Comparison of ENCODE assay signal across 12 mouse cellular contexts in the genomic region with DNA sequence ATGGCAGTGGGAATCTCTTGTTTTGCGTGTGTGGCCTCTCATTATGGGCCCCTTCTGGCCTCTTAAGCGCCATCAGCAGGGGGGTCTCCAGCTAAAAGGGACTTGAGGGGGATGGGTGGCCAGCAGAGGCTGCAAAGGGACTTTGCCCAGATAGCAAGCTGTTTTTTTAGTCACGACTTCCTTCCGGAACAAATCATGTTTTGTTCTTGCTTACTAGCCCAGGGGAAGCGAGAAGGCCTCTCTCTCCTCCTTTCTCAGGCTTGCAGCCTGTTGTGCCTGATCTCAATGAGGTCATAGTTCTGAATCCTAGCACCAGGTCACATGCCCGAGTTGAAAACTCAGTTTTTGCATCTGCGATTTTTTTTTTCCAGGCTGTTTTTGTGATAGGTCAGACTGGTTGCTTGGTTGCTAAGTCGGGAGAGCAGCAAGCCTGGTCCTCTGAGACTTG. TPM values are rescaled to one million over a fixed set of nuclear protein-coding genes. Genes with fewer than 3 reads are reported as not detected.
DNase-seq lines count a peak whose midpoint lies in the region; ATAC-seq and TF ChIP-seq lines count a peak whose summit lies in the region.
"Had no signal": no experiment of that assay in that cellular context is flagged by ENCODE, and none has a peak within 500 bp of the region (broad histone marks: within the 10 kb centered on the region; RNA-seq: fewer than 3 reads in every experiment).

No protein-coding gene starts in this region.

- no peaks in the 10 kb centered on the region for H3K9me3 ChIP-seq in limb, embryonic 12.5 days

- no peak overlapping the region for H3K9ac ChIP-seq in limb, embryonic 12.5 days (replicated peaks)

- H3K27me3 ChIP-seq in limb, embryonic 12.5 days: peaks cover 13% of the 10 kb centered on the region

- no peak overlapping the region for H3K4me3 ChIP-seq in gastrocnemius, adult 2 months
- H3K4me3 ChIP-seq in bone marrow macrophage, adult 2 months (ENCODE audit: insufficient read depth, low read length): no peak overlapping the region
- H3K4me3 ChIP-seq in limb, embryonic 12.5 days (replicated peaks): no peak overlapping the region
- H3K4me3 ChIP-seq: erythroblast, embryonic 14.5 days had no signal

- no peak for ATAC-seq in limb, embryonic 12.5 days (ENCODE audit: insufficient number of reproducible peaks, insufficient read depth, low FRiP score, low TSS enrichment, low read depth)

- H3K4me2 ChIP-seq in limb, embryonic 12.5 days: no peak overlapping the region

- no peak for TF ChIP-seq CTCF in gastrocnemius, adult 2 months (IDR thresholded peaks at IDR 0.05)
- TF ChIP-seq CTCF in bone marrow macrophage, adult 2 months (IDR thresholded peaks at IDR 0.05; ENCODE audit: low read depth, low read length): no peak

- H3K27ac ChIP-seq in gastrocnemius, adult 2 months: peak overlapping the region; percentile 76
- peak overlapping the region; percentile 84 for H3K27ac ChIP-seq in bone marrow macrophage, adult 2 months (ENCODE audit: insufficient read depth, low read depth, low read length)
- H3K27ac ChIP-seq in limb, embryonic 12.5 days: 0 out of 2 replicates have a peak overlapping the region, but pooled peaks have one; percentile 23

- no peak for DNase-seq in gastrocnemius, adult 2 months
- no peak for DNase-seq in gastrocnemius, adult 8-10 months (ENCODE audit: low spot score in 2 of 2)
- peak; percentile 68 to 82 for DNase-seq in heart, adult 9 months (ENCODE audit: low spot score in 2 of 2)
- no peak for DNase-seq in adrenal gland, adult 8-10 months
- no peak for DNase-seq in thymus, postnatal 0 days (ENCODE audit: low spot score)
- no peak for DNase-seq in ovary, postnatal 36 days (ENCODE audit: low spot score)
- DNase-seq: kidney, postnatal 36 days had no signal

- peaks cover 51% of the 10 kb centered on the region for H3K4me1 ChIP-seq in bone marrow macrophage, adult 2 months (ENCODE audit: control insufficient read depth, insufficient read depth, low read length)
- H3K4me1 ChIP-seq in limb, embryonic 12.5 days (replicated peaks): peaks cover 19% of the 10 kb centered on the region

- 34% methylated on average over 8 of the region's 8 CpGs for WGBS in limb, embryonic 12.5 days

- intact Hi-C loops in gastrocnemius, adult 2 months (cut with DNase I): no loop called here

- TF ChIP-seq POLR2A in bone marrow macrophage, adult 2 months (IDR thresholded peaks at IDR 0.05; ENCODE audit: borderline replicate concordance, low read depth, low read length): no peak

- H3K36me3 ChIP-seq in limb, embryonic 12.5 days: no peaks in the 10 kb centered on the region

RNA-seq across cellular contexts. Expression of a gene that starts 11.9 kb away (rescaled TPM):
- under 1 TPM; 0.06 to 0.15 TPM for total RNA-seq in gastrocnemius, adult 2 months (2021)
- total RNA-seq in gastrocnemius, adult 8-10 months (2022): under 1 TPM in 1 of 4 experiments, not detected in 3; 0.13 TPM
- polyA plus RNA-seq in bone marrow macrophage, adult 2 months (2012; ENCODE audit: insufficient read depth, insufficient read length, missing spikeins): not detected in 2 replicates
- 0.24 and 0.32 TPM in 2 replicates for polyA plus RNA-seq in limb, embryonic 12.5 days (2016; fragmentation: Nextera tagmentation; extraction: Ambion mirVana)
- 1 to 10 TPM in 1 of 4 experiments, under 1 TPM in 3; 0.32 to 1.0 (median 0.71) TPM for total RNA-seq in adrenal gland, adult 8-10 months (2022)
- 0.05 and 0.15 TPM in 2 replicates for polyA plus RNA-seq in thymus, postnatal 0 days (2015; fragmentation: Nextera tagmentation; extraction: Ambion mirVana)
- polyA plus RNA-seq: C2C12 had no signal

RNA-seq across cellular contexts. Expression of a gene that starts 12.0 kb away (rescaled TPM):
- total RNA-seq in gastrocnemius, adult 2 months (2021): not detected
- not detected for total RNA-seq in gastrocnemius, adult 8-10 months (2022)
- polyA plus RNA-seq in bone marrow macrophage, adult 2 months (2012; ENCODE audit: insufficient read depth, insufficient read length, missing spikeins): not detected in 2 replicates
- not detected in 2 replicates for polyA plus RNA-seq in limb, embryonic 12.5 days (2016; fragmentation: Nextera tagmentation; extraction: Ambion mirVana)
- not detected for total RNA-seq in adrenal gland, adult 8-10 months (2022)
- polyA plus RNA-seq in thymus, postnatal 0 days (2015; fragmentation: Nextera tagmentation; extraction: Ambion mirVana): not detected in 2 replicates
- polyA plus RNA-seq: C2C12; erythroblast, embryonic 14.5 days; spleen, adult 2 months had no signal

RNA-seq across cellular contexts. Expression of a gene that starts 21.7 kb away (rescaled TPM):
- total RNA-seq in gastrocnemius, adult 2 months (2021): not detected
- total RNA-seq in gastrocnemius, adult 8-10 months (2022): not detected
- not detected in 2 replicates for polyA plus RNA-seq in bone marrow macrophage, adult 2 months (2012; ENCODE audit: insufficient read depth, insufficient read length, missing spikeins)
- polyA plus RNA-seq in limb, embryonic 12.5 days (2016; fragmentation: Nextera tagmentation; extraction: Ambion mirVana): not detected in 2 replicates
- total RNA-seq in adrenal gland, adult 8-10 months (2022): not detected
- not detected in 2 replicates for polyA plus RNA-seq in thymus, postnatal 0 days (2015; fragmentation: Nextera tagmentation; extraction: Ambion mirVana)
- polyA plus RNA-seq: C2C12; erythroblast, embryonic 14.5 days; spleen, adult 2 months had no signal

RNA-seq across cellular contexts. Expression of a gene that starts 27.1 kb away (rescaled TPM):
- total RNA-seq in gastrocnemius, adult 2 months (2021): 10 to 100 TPM in 1 of 2 experiments, 1 to 10 TPM in 1; 9.5 to 14.0 TPM
- total RNA-seq in gastrocnemius, adult 8-10 months (2022): 1 to 10 TPM; 4.5 to 8.4 (median 7.1) TPM
- 65.1 and 70.0 TPM in 2 replicates for polyA plus RNA-seq in bone marrow macrophage, adult 2 months (2012; ENCODE audit: insufficient read depth, insufficient read length, missing spikeins)
- polyA plus RNA-seq in limb, embryonic 12.5 days (2016; fragmentation: Nextera tagmentation; extraction: Ambion mirVana): 36.7 and 41.8 TPM in 2 replicates
- total RNA-seq in adrenal gland, adult 8-10 months (2022): 10 to 100 TPM; 37.0 to 51.7 (median 42.1) TPM
- 11.1 and 12.1 TPM in 2 replicates for polyA plus RNA-seq in thymus, postnatal 0 days (2015; fragmentation: Nextera tagmentation; extraction: Ambion mirVana)

RNA-seq across cellular contexts. Expression of a gene that starts 35.0 kb away (rescaled TPM):
- total RNA-seq in gastrocnemius, adult 2 months (2021): under 1 TPM; 0.36 to 0.54 TPM
- total RNA-seq in gastrocnemius, adult 8-10 months (2022): 1 to 10 TPM in 1 of 4 experiments, under 1 TPM in 3; 0.29 to 1.2 (median 0.74) TPM
- polyA plus RNA-seq in bone marrow macrophage, adult 2 months (2012; ENCODE audit: insufficient read depth, insufficient read length, missing spikeins): 0.17 TPM in 1 of 2 replicates, not detected in the other
- 6.3 and 6.8 TPM in 2 replicates for polyA plus RNA-seq in limb, embryonic 12.5 days (2016; fragmentation: Nextera tagmentation; extraction: Ambion mirVana)
- total RNA-seq in adrenal gland, adult 8-10 months (2022): 1 to 10 TPM; 2.6 to 10.0 (median 7.4) TPM
- polyA plus RNA-seq in thymus, postnatal 0 days (2015; fragmentation: Nextera tagmentation; extraction: Ambion mirVana): 0.27 and 0.42 TPM in 2 replicates
- polyA plus RNA-seq: erythroblast, embryonic 14.5 days had no signal

Comparison
In these comparisons a context has a peak if more than half of its experiments do, and no peak if none do; other contexts are left out.
1. DNase-seq: peak in heart, adult 9 months (2 of 2); none in gastrocnemius, adult 2 months (single experiment), gastrocnemius, adult 8-10 months (0 of 2), adrenal gland, adult 8-10 months (single experiment), thymus, postnatal 0 days (single experiment) and ovary, postnatal 36 days (single experiment).
2. H3K27ac ChIP-seq: peak in every context shown above with its lines; median percentile 84 in bone marrow macrophage, adult 2 months; 76 in gastrocnemius, adult 2 months; 23 in limb, embryonic 12.5 days.